Mouse (Mus musculus) thymus, adult 2 months (tissue): ENCODE measurements around the gene Krt10. TPM values are rescaled to one million over a fixed set of nuclear protein-coding genes. Genes with fewer than 3 reads are reported as not detected.

Experiments
- DNase-seq: peaks from one replicate; pipeline ENCODE4 v3.0.0; 2021
- H3K27ac ChIP-seq: fragments of 200-500 bp; 2 replicates; pipeline ENCODE4 v1.5.1; 2012; ENCODE audit warnings: low read length, control low read depth; ENCODE audit not compliant: control insufficient read depth, insufficient read depth
- H3K27me3 ChIP-seq: fragments of 200-500 bp; 2 replicates; pipeline ENCODE4 v1.6.1; 2012; ENCODE audit warnings: mild to moderate bottlenecking, low read length, moderate library complexity, mixed read lengths; ENCODE audit not compliant: control insufficient read depth, insufficient read depth
- H3K36me3 ChIP-seq: fragments of 200-500 bp; 2 replicates; pipeline ENCODE4 v1.6.1; 2012; ENCODE audit warnings: mild to moderate bottlenecking, low read length, moderate library complexity; ENCODE audit not compliant: control insufficient read depth, insufficient read depth
- H3K4me1 ChIP-seq: fragments of 200-500 bp; replicated peaks from 2 replicates; pipeline ENCODE4 v1.6.1; 2012; ENCODE audit warnings: low read length; ENCODE audit not compliant: control insufficient read depth, insufficient read depth
- H3K4me3 ChIP-seq: fragments of 200-500 bp; 2 replicates; pipeline ENCODE4 v1.5.1; 2012; ENCODE audit warnings: mild to moderate bottlenecking, low read length, control low read depth, moderate library complexity; ENCODE audit not compliant: control insufficient read depth, insufficient read depth
- CTCF ChIP-seq: fragments of 200-500 bp; IDR thresholded peaks from 2 replicates; pipeline ENCODE4 v1.5.1; 2012; ENCODE audit warnings: mild to moderate bottlenecking, control low read depth, low read length, moderate library complexity, borderline replicate concordance; ENCODE audit not compliant: control insufficient read depth, poor library complexity, insufficient read depth; ENCODE audit errors: extremely low read depth
- POLR2A ChIP-seq: fragments of 200-500 bp; IDR thresholded peaks from 2 replicates; pipeline ENCODE4 v1.6.1; 2012; ENCODE audit warnings: mild to moderate bottlenecking, low read length, control low read depth, moderate library complexity; ENCODE audit not compliant: control insufficient read depth, poor library complexity, insufficient read depth; ENCODE audit errors: extremely low read depth
- WGBS: fragments of 180-500 bp; shearing (Covaris S2); methylation state at CpG from one replicate; pipeline ENCODE4 v1.1.7; 2018; 5-methylcytosine and 5-hydroxymethylcytosine counted together
- polyA plus RNA-seq: library from polyadenylated mRNA; depleted of rRNA; stranded (reverse); fragments of >200 nt; gene quantifications from 2 replicates; pipeline ENCODE4 v1.2.3, GENCODE M21; 2012; rRNA removed

Krt10 gene
- polyA plus RNA-seq = 4.9 and 6.4 TPM in 2 replicates

DNA sequence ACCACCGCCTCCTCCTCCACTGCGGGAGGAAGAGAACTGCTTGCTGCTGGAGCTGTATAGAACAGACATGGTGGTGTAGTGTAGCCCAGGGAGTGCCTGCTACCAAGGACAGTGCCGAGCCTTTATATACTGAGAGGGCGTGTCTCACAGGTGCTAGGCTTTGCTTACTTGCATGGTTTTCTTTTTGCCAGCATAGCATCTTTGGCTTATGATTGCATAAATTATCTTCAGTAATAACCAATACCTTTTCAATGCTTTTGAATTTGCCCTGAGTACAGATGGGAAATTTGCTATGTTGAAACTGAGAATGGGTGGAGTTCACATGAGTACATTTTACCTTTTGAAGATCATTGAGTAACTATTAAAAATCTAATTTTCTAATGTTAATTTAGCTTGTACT lies at the start of gene Krt10:
Gene Krt10 (minus strand): TSS at position 101 of the 400 bp plus-strand sequence.
- Histone ChIP-seq H3K27ac (no peak within 1 kb of the TSS), H3K27me3 (no peaks in the 10 kb centered on the region), H3K4me3 (no peak within 1 kb of the TSS), H3K4me1 (peaks cover 6% of the 10 kb centered on the region), H3K36me3 (no peaks in the 10 kb centered on the region)
- 86% methylated on average over 4 of the region's 4 CpGs for WGBS
- DNase-seq = no peak
- TF ChIP-seq CTCF (no peak), POLR2A (no peak)

DNA sequence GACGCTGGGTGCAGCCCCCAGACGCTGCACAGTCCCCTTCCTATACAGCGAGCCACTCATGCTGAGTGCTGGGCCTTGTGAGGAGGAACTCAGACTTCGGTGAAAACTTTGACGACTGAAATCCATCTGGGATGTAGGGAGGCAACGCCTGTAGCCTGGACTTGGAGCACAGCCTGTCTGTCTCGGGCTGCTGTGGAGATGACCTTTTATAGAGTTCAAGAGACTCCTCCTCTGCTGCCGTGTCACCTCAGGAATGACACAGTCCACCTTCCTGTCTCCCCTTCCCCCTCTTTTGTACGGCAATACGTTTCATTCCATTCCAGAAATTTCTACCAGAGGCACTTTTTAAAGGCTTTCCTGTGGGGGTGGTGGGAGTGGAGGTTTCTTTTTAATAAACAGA lies 48.8 kb upstream of the Krt10 start, which contains the start of gene Krt20:
Gene Krt20 (minus strand): TSS at position 179 of the 400 bp plus-strand sequence.
- DNase-seq = no peak
- WGBS = 52% methylated on average over 10 of the region's 10 CpGs
- H3K4me3 ChIP-seq = no peak within 1 kb of the TSS
- H3K4me1 ChIP-seq = no peaks in the 10 kb centered on the region
- no peak for TF ChIP-seq POLR2A
- no peak for TF ChIP-seq CTCF
- no peaks in the 10 kb centered on the region for H3K27me3 ChIP-seq
- no peak within 1 kb of the TSS for H3K27ac ChIP-seq
- H3K36me3 ChIP-seq = no peaks in the 10 kb centered on the region

DNA sequence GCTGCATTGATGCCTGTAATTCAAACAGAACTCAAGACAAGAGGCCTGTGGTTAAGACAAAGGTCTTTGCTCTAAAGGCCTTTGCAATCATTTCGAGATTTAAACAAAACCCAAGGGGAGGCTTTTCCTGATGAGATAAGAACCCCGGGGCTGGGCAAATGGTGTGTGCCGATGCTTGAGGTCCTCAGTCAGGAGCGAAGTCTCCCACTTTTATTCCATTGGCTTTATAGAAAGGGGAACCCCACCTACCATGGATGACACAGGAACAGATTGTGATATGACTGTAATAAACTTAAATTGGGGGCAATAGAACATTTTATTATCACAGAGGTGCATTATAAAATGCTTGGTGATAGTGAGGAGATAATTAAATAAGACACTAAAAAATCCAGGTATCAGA lies 47.5 kb upstream of the Krt10 start:
- Histone ChIP-seq H3K27me3 (no peaks in the 10 kb centered on the region), H3K27ac (no peak overlapping the region), H3K4me1 (no peaks in the 10 kb centered on the region), H3K4me3 (no peak overlapping the region), H3K36me3 (no peaks in the 10 kb centered on the region)
- no peak for DNase-seq
- WGBS = 65% methylated on average over 4 of the region's 4 CpGs
- TF ChIP-seq POLR2A (no peak), CTCF (no peak)

DNA sequence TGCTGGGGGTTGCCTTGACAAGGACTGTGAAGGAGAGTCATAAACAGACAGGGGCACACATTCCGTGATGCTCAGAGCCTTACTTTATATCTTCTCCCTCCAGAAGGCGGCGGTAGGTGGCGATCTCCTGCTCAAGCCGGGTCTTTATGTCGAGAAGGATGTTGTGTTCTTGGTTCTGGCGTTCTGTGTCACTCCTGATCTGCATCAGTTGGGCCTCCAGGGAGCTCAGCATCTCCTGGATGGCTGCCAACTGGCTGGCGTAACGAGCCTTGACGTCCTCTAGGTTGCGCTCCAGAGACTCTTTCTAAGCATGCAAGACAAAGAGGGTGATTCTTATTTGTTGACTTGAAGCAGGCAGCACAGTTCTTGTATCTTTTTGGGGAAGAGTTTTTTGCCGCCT lies 41.5 kb upstream of the Krt10 start:
- Histone ChIP-seq H3K4me1 (no peaks in the 10 kb centered on the region), H3K27ac (no peak overlapping the region), H3K27me3 (no peaks in the 10 kb centered on the region), H3K4me3 (no peak overlapping the region), H3K36me3 (no peaks in the 10 kb centered on the region)
- 62% methylated on average over 12 of the region's 12 CpGs for WGBS
- TF ChIP-seq CTCF (no peak), POLR2A (no peak)
- DNase-seq = no peak

DNA sequence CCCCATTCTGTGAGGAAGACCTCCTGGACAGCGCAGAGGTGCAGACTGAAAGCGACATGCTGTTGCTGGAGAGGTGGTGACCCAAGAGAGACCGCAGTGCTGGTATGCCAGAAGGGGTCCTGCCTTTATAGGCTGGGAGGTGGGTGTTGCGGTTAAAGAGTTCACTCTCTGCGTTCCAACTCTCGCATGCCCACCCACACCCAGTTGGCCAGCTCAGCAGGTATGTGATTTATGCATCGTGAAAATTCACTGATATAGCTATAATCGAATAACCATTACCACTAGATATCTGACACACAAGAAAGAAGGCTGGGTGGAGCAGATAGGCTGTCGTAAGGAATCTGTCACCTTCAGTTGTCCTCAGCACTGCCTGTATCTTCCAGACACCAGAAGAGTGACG lies 33.0 kb upstream of the Krt10 start, which contains the start of gene Krt12:
Gene Krt12 (minus strand): TSS at position 101 of the 400 bp plus-strand sequence.
- no peak within 1 kb of the TSS for H3K4me3 ChIP-seq
- no peak within 1 kb of the TSS for H3K27ac ChIP-seq
- no peak for DNase-seq
- no peaks in the 10 kb centered on the region for H3K4me1 ChIP-seq
- H3K36me3 ChIP-seq = no peaks in the 10 kb centered on the region
- TF ChIP-seq CTCF = no peak
- no peak for TF ChIP-seq POLR2A
- 88% methylated on average over 10 of the region's 10 CpGs for WGBS
- no peaks in the 10 kb centered on the region for H3K27me3 ChIP-seq

DNA sequence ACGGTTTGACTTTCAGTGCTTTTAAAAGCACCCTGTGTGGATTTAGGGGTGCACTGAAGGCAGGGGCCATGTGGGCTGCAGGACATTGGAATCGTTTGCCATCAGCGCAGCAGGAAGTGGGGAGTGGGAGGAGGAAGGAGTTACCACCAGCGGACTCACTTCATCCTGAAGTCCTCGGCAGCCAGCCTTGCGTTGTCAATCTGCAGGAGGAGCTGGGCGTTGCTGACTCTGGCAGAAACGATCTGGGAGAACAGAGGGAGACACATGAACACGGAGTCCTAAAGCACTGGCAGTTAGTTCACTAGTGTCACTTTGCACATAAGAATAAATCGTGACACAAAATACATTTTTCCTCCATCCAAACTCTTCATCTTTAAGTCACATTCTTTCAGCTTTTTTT lies 31.4 kb upstream of the Krt10 start:
- DNase-seq = no peak
- TF ChIP-seq POLR2A (no peak), CTCF (no peak)
- no peaks in the 10 kb centered on the region for H3K4me1 ChIP-seq
- H3K27me3 ChIP-seq = no peaks in the 10 kb centered on the region
- H3K4me3 ChIP-seq = no peak overlapping the region
- no peaks in the 10 kb centered on the region for H3K36me3 ChIP-seq
- no peak overlapping the region for H3K27ac ChIP-seq
- WGBS = 35% methylated on average over 10 of the region's 10 CpGs

DNA sequence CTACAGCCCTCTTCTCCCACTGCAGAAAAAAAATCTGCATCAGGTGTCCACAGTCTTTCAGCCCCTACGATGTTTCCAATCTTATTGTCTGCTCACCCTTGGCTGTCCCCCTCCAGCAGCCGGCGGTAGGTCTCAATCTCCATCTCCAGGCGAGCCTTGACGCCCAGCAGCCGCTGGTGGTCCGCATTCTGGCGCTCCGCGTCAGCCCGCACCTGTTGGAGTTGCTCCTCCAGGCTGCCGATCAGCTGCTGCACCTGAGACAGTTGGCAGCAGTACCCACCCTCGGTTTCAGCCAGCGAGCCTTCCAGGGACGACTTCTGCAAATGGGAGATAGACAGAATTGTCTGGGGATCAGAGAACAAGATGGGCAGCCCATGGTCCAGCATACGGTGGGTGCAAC lies 28.7 kb upstream of the Krt10 start:
- H3K4me3 ChIP-seq = no peak overlapping the region
- H3K27me3 ChIP-seq = no peaks in the 10 kb centered on the region
- TF ChIP-seq CTCF = no peak
- TF ChIP-seq POLR2A = no peak
- DNase-seq = no peak
- no peak overlapping the region for H3K27ac ChIP-seq
- no peaks in the 10 kb centered on the region for H3K4me1 ChIP-seq
- no peaks in the 10 kb centered on the region for H3K36me3 ChIP-seq
- 75% methylated on average over 16 of the region's 16 CpGs for WGBS

DNA sequence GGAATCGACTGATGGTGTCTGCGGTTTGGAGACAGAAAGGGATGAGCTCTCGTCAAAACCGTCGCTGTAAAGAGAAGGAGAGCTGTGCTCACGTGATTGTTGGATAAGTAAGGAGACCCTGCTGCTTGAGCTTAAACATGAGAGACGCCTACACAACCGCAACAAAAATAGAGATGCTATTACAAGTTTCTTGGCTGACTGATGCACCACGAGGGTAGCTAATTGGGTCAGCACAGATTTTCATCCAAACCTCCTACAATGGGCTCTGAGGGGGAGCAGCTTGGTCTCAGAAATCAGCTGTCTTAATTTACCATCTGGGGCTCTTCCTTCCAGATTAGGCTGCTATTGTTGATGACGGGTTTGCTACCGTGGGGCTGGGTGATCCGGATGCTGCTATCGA lies 27.7 kb upstream of the Krt10 start:
- TF ChIP-seq CTCF = no peak
- no peak for TF ChIP-seq POLR2A
- Histone ChIP-seq H3K4me3 (no peak overlapping the region), H3K27ac (no peak overlapping the region), H3K36me3 (no peaks in the 10 kb centered on the region), H3K4me1 (no peaks in the 10 kb centered on the region), H3K27me3 (no peaks in the 10 kb centered on the region)
- no peak for DNase-seq
- 88% methylated on average over 13 of the region's 13 CpGs for WGBS
